Mouse (Mus musculus) hematopoietic multipotent progenitor cell, adult 10-12 weeks (in vitro differentiated cells): ENCODE data around the gene Olfr619. TPM values are rescaled to one million over a fixed set of nuclear protein-coding genes. Genes with fewer than 3 reads are reported as not detected.

Source experiments
- polyA plus RNA-seq: library from polyadenylated mRNA; stranded (reverse); fragments of >175 nt; gene quantifications from 2 replicates; pipeline ENCODE4 v1.2.3, GENCODE M21; 2012; ENCODE audit warnings: low replicate concordance

The Olfr619 gene
- not detected in 2 replicates for polyA plus RNA-seq

DNA sequence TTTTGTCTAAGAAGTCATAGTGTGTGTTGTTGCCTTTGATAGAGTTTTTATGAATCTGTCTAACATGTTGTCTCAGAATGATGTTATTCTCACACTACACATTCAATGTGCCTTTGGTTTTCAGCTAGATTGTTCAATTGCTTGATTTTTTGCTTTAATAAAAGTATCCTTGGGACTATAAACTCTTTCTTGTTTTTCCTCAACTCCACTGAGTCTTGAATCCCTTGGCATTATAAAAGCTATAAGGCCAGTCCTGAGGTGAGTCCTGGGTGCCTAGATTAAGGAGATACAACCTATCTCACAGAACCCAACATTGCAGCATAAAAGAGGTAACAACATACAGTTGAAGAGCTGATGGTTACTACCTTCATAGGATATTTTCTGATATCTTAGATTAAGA, at the start of gene Olfr619:
TSS of gene Olfr619 (plus strand) at position 301 of the 400 bp plus-strand sequence.

DNA sequence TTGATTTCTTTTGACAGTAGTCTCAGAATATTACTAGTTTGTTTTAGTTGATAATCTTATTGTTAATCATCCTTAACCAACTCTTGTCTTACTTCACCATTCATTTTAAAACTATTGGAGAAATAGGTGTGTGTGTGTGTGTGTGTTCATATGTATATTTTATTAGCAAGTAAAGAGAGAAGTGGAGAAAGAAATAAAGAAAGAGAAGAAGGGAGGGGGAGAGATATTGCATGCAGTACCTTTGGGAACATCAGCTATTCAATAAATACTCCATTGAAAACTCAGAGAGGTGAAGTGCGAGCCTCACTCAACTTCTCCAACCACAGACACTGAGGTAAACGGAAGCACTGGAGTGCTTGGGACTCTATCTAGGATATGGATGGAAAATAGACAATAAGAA, 44.6 kb upstream of the Olfr619 start, which contains the start of gene Olfr615:
TSS of gene Olfr615 (plus strand) at position 301 of the 400 bp plus-strand sequence.

DNA sequence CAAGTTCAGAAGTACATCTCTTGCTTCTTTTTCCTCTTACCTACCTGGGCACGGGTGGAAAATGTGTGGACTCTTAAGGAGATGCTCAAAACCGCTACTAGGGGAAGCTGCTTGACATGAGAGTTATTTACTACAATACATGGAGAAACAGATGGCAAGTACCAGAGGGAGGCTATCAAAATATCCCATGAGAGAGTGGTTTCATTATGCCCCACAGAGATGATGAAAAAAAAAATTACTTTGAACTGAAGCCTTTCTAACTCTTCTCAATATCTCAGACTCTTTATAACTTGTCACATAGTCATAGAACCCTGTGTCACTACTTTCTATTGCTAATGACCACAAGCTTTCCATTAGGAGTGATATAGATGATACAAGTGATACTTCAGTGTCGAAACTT, 31.3 kb upstream of the Olfr619 start, which contains the start of gene Olfr616:
TSS of gene Olfr616 (minus strand) at position 101 of the 400 bp plus-strand sequence.

DNA sequence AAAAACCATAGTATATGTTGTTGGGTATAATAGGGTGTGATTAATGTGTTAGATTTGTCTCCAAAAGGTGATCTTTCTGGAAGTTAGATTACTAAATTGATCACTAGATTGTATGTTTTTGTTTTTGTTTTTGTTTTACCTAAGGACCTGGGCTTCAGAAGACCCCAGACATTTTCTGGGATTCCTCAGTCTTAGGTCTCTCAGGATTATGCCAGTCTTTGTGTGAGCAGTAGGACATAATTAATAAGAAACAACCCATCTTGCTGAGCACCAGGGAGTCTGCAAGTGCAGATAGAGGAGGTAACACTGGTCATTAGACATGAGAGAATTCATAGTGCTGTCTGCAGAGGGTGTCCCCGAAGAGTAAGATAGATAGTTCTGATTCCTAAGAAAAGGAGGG, 27.6 kb upstream of the Olfr619 start, which contains the start of gene Olfr617:
TSS of gene Olfr617 (plus strand) at position 301 of the 400 bp plus-strand sequence.

DNA sequence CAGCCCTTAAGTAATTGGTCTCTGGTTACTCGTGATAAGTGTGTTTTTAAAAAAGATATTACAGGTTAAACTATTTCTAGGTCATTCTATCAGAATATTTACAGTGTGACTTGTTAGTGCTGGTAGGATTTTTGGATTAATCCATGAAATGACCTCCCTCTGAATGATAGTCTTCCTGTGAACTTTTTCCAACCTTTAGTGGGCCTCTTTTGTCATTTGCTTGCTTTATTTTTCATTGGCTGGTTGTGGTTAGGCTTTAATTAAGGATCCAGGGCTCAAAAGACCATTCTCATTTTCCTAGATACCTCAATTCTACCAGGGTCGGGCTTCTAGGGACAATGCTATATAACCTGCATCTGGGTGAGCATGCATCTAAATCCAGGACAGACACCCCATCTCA, 10.6 kb upstream of the Olfr619 start, which contains the start of gene Olfr618:
TSS of gene Olfr618 (plus strand) at position 301 of the 400 bp plus-strand sequence.

DNA sequence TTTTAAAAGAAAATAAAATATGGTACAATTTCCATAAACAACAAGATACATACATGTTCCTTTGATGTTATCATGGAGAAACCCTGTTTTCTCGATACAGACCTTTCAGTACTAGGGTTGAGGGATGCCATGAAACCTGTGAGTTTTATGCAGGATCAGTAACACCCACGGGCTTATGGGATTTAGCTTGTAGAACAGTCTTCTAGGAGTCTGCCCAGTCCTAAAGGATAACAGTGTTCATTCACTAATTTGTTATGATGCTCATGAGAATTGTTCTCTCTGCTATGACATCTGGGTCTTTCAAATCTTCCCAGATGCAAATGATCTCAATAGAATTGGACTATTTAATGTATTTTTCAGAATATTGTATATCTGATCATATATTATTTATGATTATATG, 12.1 kb downstream of the Olfr619 start, which contains the start of gene Olfr620:
TSS of gene Olfr620 (minus strand) at position 101 of the 400 bp plus-strand sequence.

DNA sequence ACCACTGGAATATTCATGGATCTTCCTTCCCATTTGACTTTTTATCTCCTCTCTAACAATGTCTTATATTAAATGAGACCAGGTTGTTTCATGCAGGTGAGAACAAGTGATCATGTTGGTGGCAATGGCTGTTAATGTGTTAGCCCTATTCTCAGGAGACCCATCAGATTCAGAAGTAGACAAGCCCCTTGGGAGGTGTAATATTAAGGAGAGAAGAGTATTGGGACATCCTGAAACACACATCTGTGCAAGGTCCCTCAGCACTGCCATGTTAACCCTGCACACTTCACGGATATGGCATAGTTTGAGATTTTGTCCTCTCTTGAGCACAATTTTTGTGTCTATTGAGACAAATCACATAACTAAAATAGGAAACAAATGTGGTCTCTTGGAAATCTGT, 42.2 kb downstream of the Olfr619 start, which contains the start of gene Olfr622:
TSS of gene Olfr622 (minus strand) at position 101 of the 400 bp plus-strand sequence.

Other genes starting within 250 kb of the Olfr619 start
- not detected in 2 replicates for gene Olfr601, start 237.9 kb upstream of the Olfr619 start, polyA plus RNA-seq
- gene Olfr603, start 214.4 kb upstream of the Olfr619 start, polyA plus RNA-seq = not detected in 2 replicates
- gene Usp17lc, start 185.5 kb upstream of the Olfr619 start, polyA plus RNA-seq = not detected in 2 replicates
- not detected in 2 replicates for gene Olfr605, start 155.1 kb upstream of the Olfr619 start, polyA plus RNA-seq
- gene Olfr606, start 151.5 kb upstream of the Olfr619 start, polyA plus RNA-seq = not detected in 2 replicates
- not detected in 2 replicates for gene Olfr607, start 136.4 kb upstream of the Olfr619 start, polyA plus RNA-seq
- not detected in 2 replicates for gene Olfr608, start 130.7 kb upstream of the Olfr619 start, polyA plus RNA-seq
- gene Olfr609, start 102.5 kb upstream of the Olfr619 start, polyA plus RNA-seq = not detected in 2 replicates
- gene Olfr610, start 88.5 kb upstream of the Olfr619 start, polyA plus RNA-seq = not detected in 2 replicates
- gene Olfr611, start 79.7 kb upstream of the Olfr619 start, polyA plus RNA-seq = not detected in 2 replicates
- gene Olfr612, start 57.9 kb upstream of the Olfr619 start, polyA plus RNA-seq = not detected in 2 replicates
- gene Olfr613, start 52.5 kb upstream of the Olfr619 start, polyA plus RNA-seq = not detected in 2 replicates
- gene Olfr615, start 44.5 kb upstream of the Olfr619 start, polyA plus RNA-seq = not detected in 2 replicates
- not detected in 2 replicates for gene Olfr616, start 31.4 kb upstream of the Olfr619 start, polyA plus RNA-seq
- gene Olfr617, start 27.5 kb upstream of the Olfr619 start, polyA plus RNA-seq = not detected in 2 replicates
- 0.15 TPM in 1 of 2 replicates, not detected in the other for gene Olfr618, start 10.5 kb upstream of the Olfr619 start, polyA plus RNA-seq
- gene Olfr620, start 12.0 kb downstream of the Olfr619 start, polyA plus RNA-seq = not detected in 2 replicates
- gene Olfr622, start 42.1 kb downstream of the Olfr619 start, polyA plus RNA-seq = not detected in 2 replicates
- gene Olfr623, start 63.1 kb downstream of the Olfr619 start, polyA plus RNA-seq = not detected in 2 replicates
- gene Olfr624, start 70.6 kb downstream of the Olfr619 start, polyA plus RNA-seq = not detected in 2 replicates
- gene Olfr625-ps1, start 82.1 kb downstream of the Olfr619 start, polyA plus RNA-seq = not detected in 2 replicates
- not detected in 2 replicates for gene Olfr243, start 114.1 kb downstream of the Olfr619 start, polyA plus RNA-seq
- gene Olfr628, start 129.8 kb downstream of the Olfr619 start, polyA plus RNA-seq = not detected in 2 replicates
- gene Olfr629, start 144.4 kb downstream of the Olfr619 start, polyA plus RNA-seq = not detected in 2 replicates
- not detected in 2 replicates for gene Olfr630, start 156.8 kb downstream of the Olfr619 start, polyA plus RNA-seq
- gene Olfr69, start 171.0 kb downstream of the Olfr619 start, polyA plus RNA-seq = not detected in 2 replicates
- not detected in 2 replicates for gene Olfr68, start 179.1 kb downstream of the Olfr619 start, polyA plus RNA-seq
- not detected in 2 replicates for gene Olfr67, start 191.2 kb downstream of the Olfr619 start, polyA plus RNA-seq
- 80.8 and 4,115 TPM in 2 replicates for gene Hbb-bt, start 213.4 kb downstream of the Olfr619 start, polyA plus RNA-seq
- 6,525 and 69,736 TPM in 2 replicates for gene Hbb-bs, start 227.5 kb downstream of the Olfr619 start, polyA plus RNA-seq
- not detected in 2 replicates for gene Hbb-bh2, start 239.9 kb downstream of the Olfr619 start, polyA plus RNA-seq
- not detected in 2 replicates for gene Hbb-bh1, start 242.6 kb downstream of the Olfr619 start, polyA plus RNA-seq